Mouse (Mus musculus) hindbrain, postnatal 0 days (tissue): Measurements from ENCODE around the gene Adcy9. TPM values are rescaled to one million over a fixed set of nuclear protein-coding genes. Genes with fewer than 3 reads are reported as not detected.

Experiments
- ATAC-seq: fragments of 200-750 bp; cut with Nextera tagmentation; 2 replicates; pipeline ENCODE4 v1.8.0; 2017; ENCODE audit warnings: mild to moderate bottlenecking, moderate TSS enrichment, moderate library complexity
- DNase-seq: peaks from one replicate; pipeline ENCODE4 v3.0.0-alpha.2; 2015; ENCODE audit warnings: low spot score
- H3K27ac ChIP-seq: fragments of 300-500 bp; sonication (generic); 2 replicates; pipeline ENCODE4 v1.5.1; 2014; ENCODE audit warnings: mild to moderate bottlenecking
- H3K27me3 ChIP-seq: fragments of 300-500 bp; sonication (generic); 2 replicates; pipeline ENCODE4 v1.6.1; 2014; ENCODE audit warnings: low read length, mixed read lengths; ENCODE audit not compliant: insufficient read depth
- H3K36me3 ChIP-seq: fragments of 300-500 bp; sonication (generic); 2 replicates; pipeline ENCODE4 v1.6.1; 2014; ENCODE audit warnings: low read length, mixed read lengths; ENCODE audit not compliant: insufficient read depth
- H3K4me1 ChIP-seq: fragments of 300-500 bp; sonication (generic); 2 replicates; pipeline ENCODE4 v1.6.1; 2014; ENCODE audit warnings: antibody characterized with exemption, low read length, mixed read lengths; ENCODE audit not compliant: insufficient read depth
- H3K4me2 ChIP-seq: fragments of 300-500 bp; sonication (generic); 2 replicates; pipeline ENCODE4 v1.6.1; 2014; ENCODE audit warnings: low read depth, mild to moderate bottlenecking, low read length, moderate library complexity, mixed read lengths
- H3K4me3 ChIP-seq: fragments of 300-500 bp; sonication (generic); 2 replicates; pipeline ENCODE4 v1.5.1; 2014; ENCODE audit warnings: low read length
- H3K9ac ChIP-seq: fragments of 300-500 bp; sonication (generic); replicated peaks from 2 replicates; pipeline ENCODE4 v1.6.1; 2014; ENCODE audit warnings: mild to moderate bottlenecking, low read length, moderate library complexity, mixed read lengths
- H3K9me3 ChIP-seq: fragments of 300-500 bp; sonication (generic); 2 replicates; pipeline ENCODE4 v1.6.1; 2016; ENCODE audit warnings: low read length, mixed read lengths
- CTCF ChIP-seq: IDR thresholded peaks from 2 replicates; pipeline ENCODE4 v1.5.1; 2016; ENCODE audit warnings: antibody characterized with exemption, control low read depth, low read depth
- WGBS: fragments of 180-500 bp; shearing (Covaris S2); extraction: QIAGEN DNeasy Blood & Tissue Kit; methylation state at CpG from one replicate; pipeline ENCODE4 v1.1.7; 2014; 5-methylcytosine and 5-hydroxymethylcytosine counted together
- polyA plus RNA-seq: library from polyadenylated mRNA; unstranded; fragments of >200 nt; fragmentation: Nextera tagmentation; extraction: Ambion mirVana; gene quantifications from 2 replicates; pipeline ENCODE4 v1.2.1, GENCODE M21; 2015
- total RNA-seq: library from RNA; depleted of rRNA; stranded (reverse); fragments of >200 nt; gene quantifications from 2 replicates; pipeline ENCODE4 v1.2.3, GENCODE M21; 2014

Gene Adcy9
- total and polyA plus RNA-seq, 2 experiments from 2014 or later = 4.3 to 31.6 TPM

GRCm38 (mm10) chr16:4293259-4293658 lies 127.0 kb downstream of the Adcy9 start:
- H3K36me3 ChIP-seq = peaks cover 8% of the 10 kb centered on the region
- H3K27me3 ChIP-seq = no peaks in the 10 kb centered on the region
- no peak for ATAC-seq
- no peak overlapping the region for H3K27ac ChIP-seq
- H3K9me3 ChIP-seq = no peaks in the 10 kb centered on the region
- no peaks in the 10 kb centered on the region for H3K4me1 ChIP-seq
- no peak for DNase-seq
- TF ChIP-seq CTCF = no peak
- no peak overlapping the region for H3K4me3 ChIP-seq
- H3K9ac ChIP-seq = no peak overlapping the region
- WGBS = 78% methylated on average over 3 of the region's 3 CpGs
- no peak overlapping the region for H3K4me2 ChIP-seq

- Histone ChIP-seq H3K36me3 (peaks cover 11% of the 10 kb centered on the region; the same call in 1 of the 2 replicates), H3K4me3 (no peak overlapping the region), H3K27ac (no peak overlapping the region), H3K9ac (no peak overlapping the region), H3K4me1 (no peaks in the 10 kb centered on the region), H3K9me3 (no peaks in the 10 kb centered on the region), H3K27me3 (no peaks in the 10 kb centered on the region), H3K4me2 (no peak overlapping the region)
- peak; percentile 57 for TF ChIP-seq CTCF
- ATAC-seq = no peak
- DNase-seq = peak; percentile 62
Observed at GRCm38 (mm10) chr16:4289507-4289906, 130.8 kb downstream of the Adcy9 start.

- H3K9ac ChIP-seq = no peak overlapping the region
- H3K9me3 ChIP-seq = no peaks in the 10 kb centered on the region
- H3K4me3 ChIP-seq = no peak overlapping the region
- no peaks in the 10 kb centered on the region for H3K4me1 ChIP-seq
- DNase-seq (no peak), ATAC-seq (no peak)
- peaks cover 11% of the 10 kb centered on the region; the same call in 1 of the 2 replicates for H3K36me3 ChIP-seq
- peak; percentile 8; the same call in 1 of the 2 replicates for TF ChIP-seq CTCF
- no peak overlapping the region for H3K27ac ChIP-seq
- 65% methylated on average over 7 of the region's 7 CpGs for WGBS
- H3K27me3 ChIP-seq = no peaks in the 10 kb centered on the region
- no peak overlapping the region for H3K4me2 ChIP-seq
Observed at GRCm38 (mm10) chr16:4286593-4286992, 133.7 kb downstream of the Adcy9 start.

- peak; percentile 70 for DNase-seq
- 77% methylated on average over 5 of the region's 5 CpGs for WGBS
Observed at GRCm38 (mm10) chr16:4285257-4285656, 135.0 kb downstream of the Adcy9 start.

GRCm38 (mm10) chr16:4283267-4283851 lies 136.9 kb downstream of the Adcy9 start:
- Histone ChIP-seq H3K4me3 (no peak overlapping the region), H3K27ac (no peak overlapping the region), H3K9me3 (no peaks in the 10 kb centered on the region), H3K27me3 (no peaks in the 10 kb centered on the region), H3K4me1 (no peaks in the 10 kb centered on the region), H3K4me2 (no peak overlapping the region), H3K36me3 (peaks cover 9% of the 10 kb centered on the region; the same call in 1 of the 2 replicates), H3K9ac (no peak overlapping the region)
- TF ChIP-seq CTCF = no peak
- DNase-seq (no peak), ATAC-seq (no peak)
- WGBS = 86% methylated on average over 11 of the region's 11 CpGs

More at GRCm38 (mm10) chr16:4285257-4285656, 135.0 kb downstream of the Adcy9 start:
- no peak overlapping the region for H3K4me2 ChIP-seq
- no peak overlapping the region for H3K27ac ChIP-seq
- no peak overlapping the region for H3K4me3 ChIP-seq
- H3K36me3 ChIP-seq = peaks cover 11% of the 10 kb centered on the region; the same call in 1 of the 2 replicates
- H3K27me3 ChIP-seq = no peaks in the 10 kb centered on the region
- peak; percentile 21; the same call in 1 of the 2 replicates for ATAC-seq
- H3K9ac ChIP-seq = no peak overlapping the region
- no peaks in the 10 kb centered on the region for H3K9me3 ChIP-seq
- peak; percentile 80 for TF ChIP-seq CTCF
- H3K4me1 ChIP-seq = no peaks in the 10 kb centered on the region

- DNase-seq (no peak), ATAC-seq (no peak)
- Histone ChIP-seq H3K27me3 (no peaks in the 10 kb centered on the region), H3K9ac (no peak overlapping the region), H3K27ac (no peak overlapping the region), H3K4me1 (no peaks in the 10 kb centered on the region), H3K9me3 (no peaks in the 10 kb centered on the region), H3K4me2 (no peak overlapping the region), H3K4me3 (no peak overlapping the region), H3K36me3 (no peaks in the 10 kb centered on the region)
- WGBS = 96% methylated on average over 4 of the region's 4 CpGs
- no peak for TF ChIP-seq CTCF
Observed at GRCm38 (mm10) chr16:4281470-4281869, 138.8 kb downstream of the Adcy9 start.

- 84% methylated on average over 9 of the region's 9 CpGs for WGBS
- no peak for ATAC-seq
Observed at GRCm38 (mm10) chr16:4280949-4281348, 139.3 kb downstream of the Adcy9 start.

More at GRCm38 (mm10) chr16:4280949-4281348, 139.3 kb downstream of the Adcy9 start:
- Histone ChIP-seq H3K27ac (no peak overlapping the region), H3K4me3 (no peak overlapping the region), H3K4me2 (no peak overlapping the region), H3K9ac (no peak overlapping the region), H3K9me3 (no peaks in the 10 kb centered on the region), H3K4me1 (no peaks in the 10 kb centered on the region), H3K36me3 (no peaks in the 10 kb centered on the region), H3K27me3 (no peaks in the 10 kb centered on the region)
- TF ChIP-seq CTCF = no peak
- DNase-seq = no peak
